Mouse (Mus musculus): ENCODE results near the gene Neb. TPM values are rescaled to one million over a fixed set of nuclear protein-coding genes. Genes with fewer than 3 reads are reported as not detected.
"Not testable (repeated sequence)": the region's sequence is repeated elsewhere in the genome, so short reads cannot be mapped to it uniquely, and the experiment has no call there.

Neb gene
- polyA plus RNA-seq, 1 experiment from 2014 or later: 4.9 TPM

DNA sequence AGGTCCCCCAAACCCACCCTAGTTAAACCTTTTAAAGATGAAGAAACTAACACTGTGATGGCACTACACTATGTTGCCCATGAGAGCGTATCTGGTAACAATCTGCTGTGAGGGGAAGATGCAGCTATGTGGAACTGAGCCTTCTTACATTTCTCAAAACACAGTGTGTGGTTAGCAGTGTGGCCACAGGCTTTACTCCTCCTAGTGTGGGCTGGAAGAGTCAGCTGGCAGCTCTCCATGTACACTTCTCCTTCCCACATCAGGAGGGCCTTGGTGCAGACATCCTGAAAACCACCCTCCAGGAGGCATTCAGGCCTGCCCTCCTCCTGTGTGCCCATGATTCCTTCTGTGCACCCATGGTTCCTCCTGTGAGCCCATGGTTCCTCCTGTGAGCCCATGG is 198.6 kb downstream of the Neb start:
- 63% methylated on average over 1 of the region's 1 CpGs for WGBS
- peak; percentile 63; the same call in 1 of the 2 replicates for ATAC-seq (ENCODE audit: low FRiP score, low TSS enrichment)
- no peak overlapping the region for H3K9ac ChIP-seq (replicated peaks; ENCODE audit: low read length)

DNA sequence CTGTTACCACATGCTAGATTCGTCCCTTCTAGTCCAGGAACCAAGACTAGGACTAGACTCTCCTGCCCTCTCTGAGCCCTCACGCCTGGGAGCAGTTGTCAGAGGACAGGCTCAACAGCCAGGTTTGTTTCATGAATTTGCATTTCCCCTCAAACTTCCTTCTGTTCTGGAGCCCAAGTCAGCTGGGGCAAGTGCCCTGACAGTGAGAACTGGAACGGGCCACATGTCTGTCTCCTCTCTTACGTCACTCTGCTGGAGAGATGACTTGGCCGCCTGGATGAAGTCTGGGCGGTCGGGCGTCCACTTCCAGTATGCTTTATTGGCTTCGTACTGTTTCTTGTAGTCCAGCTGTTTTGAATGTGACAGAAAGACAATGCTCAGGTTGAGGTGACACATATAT is 200.5 kb downstream of the Neb start:
- ATAC-seq (ENCODE audit: low FRiP score, low TSS enrichment): no peak
- no peak overlapping the region for H3K27ac ChIP-seq (ENCODE audit: low read length)
- 78% methylated on average over 9 of the region's 9 CpGs for WGBS
- no peak overlapping the region for H3K9ac ChIP-seq (replicated peaks; ENCODE audit: low read length)
- H3K27me3 ChIP-seq (ENCODE audit: insufficient read depth, low read length): no peaks in the 10 kb centered on the region
- no peak overlapping the region for H3K4me3 ChIP-seq (ENCODE audit: low read length)
- no peaks in the 10 kb centered on the region for H3K4me1 ChIP-seq (ENCODE audit: insufficient read depth, low read length)
- no peaks in the 10 kb centered on the region for H3K9me3 ChIP-seq (ENCODE audit: low read length)
- no peaks in the 10 kb centered on the region for H3K36me3 ChIP-seq (ENCODE audit: insufficient read depth, low read length)
- no peak overlapping the region for H3K4me2 ChIP-seq (replicated peaks; ENCODE audit: low read depth, low read length)

More for the DNA sequence above, 198.6 kb downstream of the Neb start:
- H3K4me1 ChIP-seq (ENCODE audit: insufficient read depth, low read length): no peaks in the 10 kb centered on the region
- H3K27me3 ChIP-seq (ENCODE audit: insufficient read depth, low read length): no peaks in the 10 kb centered on the region
- no peak overlapping the region for H3K4me2 ChIP-seq (replicated peaks; ENCODE audit: low read depth, low read length)
- no peaks in the 10 kb centered on the region for H3K36me3 ChIP-seq (ENCODE audit: insufficient read depth, low read length)
- H3K9me3 ChIP-seq (ENCODE audit: low read length): no peaks in the 10 kb centered on the region
- H3K27ac ChIP-seq (ENCODE audit: low read length): no peak overlapping the region
- no peak overlapping the region for H3K4me3 ChIP-seq (ENCODE audit: low read length)

DNA sequence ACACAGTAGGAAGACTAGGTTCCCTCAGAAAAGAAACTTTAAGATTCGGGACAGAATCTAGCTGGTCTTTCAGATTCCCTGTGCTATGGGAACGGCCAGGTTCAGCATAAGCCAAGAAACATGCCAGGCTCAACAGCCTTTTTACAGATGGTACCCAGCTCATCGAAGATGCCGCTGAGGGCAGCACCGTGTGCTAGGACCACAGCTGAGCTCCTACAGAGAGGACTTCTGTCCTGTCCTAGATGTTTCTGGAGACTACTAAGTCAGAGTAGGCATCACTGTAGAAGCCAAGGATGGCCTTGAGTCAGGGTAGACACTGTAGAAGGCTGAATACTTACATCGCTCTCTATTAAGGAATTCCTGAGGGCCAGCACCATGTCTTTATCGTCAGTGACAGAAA is 201.1 kb downstream of the Neb start:
- Histone ChIP-seq H3K4me2 (replicated peaks; ENCODE audit: low read depth, low read length) (no peak overlapping the region), H3K4me3 (ENCODE audit: low read length) (no peak overlapping the region), H3K27me3 (ENCODE audit: insufficient read depth, low read length) (no peaks in the 10 kb centered on the region), H3K9ac (replicated peaks; ENCODE audit: low read length) (no peak overlapping the region), H3K4me1 (ENCODE audit: insufficient read depth, low read length) (no peaks in the 10 kb centered on the region), H3K27ac (ENCODE audit: low read length) (no peak overlapping the region), H3K36me3 (ENCODE audit: insufficient read depth, low read length) (no peaks in the 10 kb centered on the region), H3K9me3 (ENCODE audit: low read length) (no peaks in the 10 kb centered on the region)
- WGBS: 92% methylated on average over 7 of the region's 7 CpGs
- no peak for ATAC-seq (ENCODE audit: low FRiP score, low TSS enrichment)

DNA sequence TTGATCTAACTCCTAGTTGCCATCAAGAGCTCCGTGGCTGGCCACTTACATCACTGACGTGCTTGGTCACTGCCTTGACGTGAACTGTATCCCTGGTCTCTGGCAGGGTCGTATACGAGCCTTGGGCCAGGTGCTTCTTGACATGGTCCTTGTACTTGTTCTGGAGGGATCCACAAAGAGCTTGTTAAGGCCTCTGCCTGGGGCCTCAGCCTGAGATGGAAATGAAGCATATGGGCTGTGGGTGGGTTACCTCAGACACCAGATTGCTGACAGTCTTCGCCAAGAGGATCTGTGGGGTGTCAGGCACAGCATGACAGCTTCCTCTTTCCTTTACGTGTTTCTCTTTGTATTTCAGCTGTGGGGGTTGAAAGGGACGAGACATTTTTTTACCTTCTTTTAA is 201.7 kb downstream of the Neb start:
- Histone ChIP-seq H3K9me3 (ENCODE audit: low read length) (no peaks in the 10 kb centered on the region), H3K4me2 (replicated peaks; ENCODE audit: low read depth, low read length) (no peak overlapping the region), H3K4me1 (ENCODE audit: insufficient read depth, low read length) (no peaks in the 10 kb centered on the region), H3K4me3 (ENCODE audit: low read length) (no peak overlapping the region), H3K27me3 (ENCODE audit: insufficient read depth, low read length) (no peaks in the 10 kb centered on the region), H3K27ac (ENCODE audit: low read length) (no peak overlapping the region), H3K9ac (replicated peaks; ENCODE audit: low read length) (no peak overlapping the region), H3K36me3 (ENCODE audit: insufficient read depth, low read length) (no peaks in the 10 kb centered on the region)
- 57% methylated on average over 8 of the region's 8 CpGs for WGBS
- ATAC-seq (ENCODE audit: low FRiP score, low TSS enrichment): no peak

DNA sequence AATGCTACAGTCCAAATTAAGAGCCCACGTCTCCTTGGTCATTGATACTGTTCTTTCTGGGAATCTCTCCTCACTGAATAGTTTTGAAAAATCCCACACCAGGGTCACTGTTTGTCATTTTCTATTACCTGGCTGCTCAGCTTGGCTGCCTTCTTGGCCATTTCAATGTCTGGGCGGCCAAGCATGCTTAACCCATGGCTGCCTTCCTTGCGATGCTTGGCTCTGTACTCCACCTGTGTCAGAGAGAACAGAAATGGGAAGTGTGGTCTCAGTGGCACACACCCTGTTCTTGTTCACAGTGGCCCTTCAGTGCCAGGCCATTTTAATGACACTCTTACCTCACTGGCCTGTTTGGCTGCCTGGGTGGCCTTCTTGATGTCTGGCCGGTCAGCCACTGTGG is 203.3 kb downstream of the Neb start:
- Histone ChIP-seq H3K9ac (replicated peaks; ENCODE audit: low read length) (no peak overlapping the region), H3K36me3 (ENCODE audit: insufficient read depth, low read length) (no peaks in the 10 kb centered on the region), H3K27ac (ENCODE audit: low read length) (no peak overlapping the region), H3K4me2 (replicated peaks; ENCODE audit: low read depth, low read length) (no peak overlapping the region), H3K9me3 (ENCODE audit: low read length) (no peaks in the 10 kb centered on the region), H3K4me1 (ENCODE audit: insufficient read depth, low read length) (no peaks in the 10 kb centered on the region), H3K4me3 (ENCODE audit: low read length) (no peak overlapping the region), H3K27me3 (ENCODE audit: insufficient read depth, low read length) (no peaks in the 10 kb centered on the region)
- WGBS: 70% methylated on average over 4 of the region's 4 CpGs
- ATAC-seq (ENCODE audit: low FRiP score, low TSS enrichment): no peak

DNA sequence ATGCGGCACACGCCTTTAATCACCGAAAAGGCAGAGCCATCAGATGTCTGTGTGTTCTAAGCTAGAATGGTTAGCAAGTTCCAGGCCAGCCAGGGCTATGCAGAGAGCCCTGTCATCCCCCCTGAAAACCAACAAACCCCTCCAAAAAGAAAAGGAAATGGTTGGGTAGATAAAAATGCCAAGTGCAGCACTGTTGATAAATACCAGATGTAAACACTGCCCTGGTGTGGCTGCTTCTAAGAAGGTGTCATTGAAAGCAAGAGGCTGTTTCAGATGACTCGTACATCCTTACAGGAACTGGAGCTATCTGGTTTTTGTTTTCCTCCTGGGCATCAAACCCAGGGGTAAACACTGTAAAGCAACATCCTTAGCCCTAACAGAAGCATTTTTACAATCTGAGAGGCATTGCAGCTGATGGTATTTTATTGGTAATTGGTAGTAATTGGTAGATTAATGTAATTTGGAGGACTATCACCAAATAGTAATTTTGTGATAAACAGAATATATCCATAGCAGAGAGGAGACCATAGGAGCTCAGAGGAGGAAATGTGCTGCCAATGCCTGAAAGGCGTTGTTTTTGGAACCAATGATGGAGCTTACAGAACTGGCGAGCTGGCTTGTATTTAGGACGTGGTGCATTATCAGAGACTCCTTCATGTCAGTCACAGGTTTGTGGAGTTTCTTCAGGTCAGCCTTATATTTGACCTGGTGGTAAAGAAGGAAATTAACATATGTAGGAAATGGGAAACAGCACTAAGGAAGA is 208.8 kb downstream of the Neb start:
- no peak for ATAC-seq (ENCODE audit: low FRiP score, low TSS enrichment)
- WGBS: 82% methylated on average over 7 of the region's 7 CpGs
- no peaks in the 10 kb centered on the region for H3K27me3 ChIP-seq (ENCODE audit: insufficient read depth, low read length)
- no peak overlapping the region for H3K27ac ChIP-seq (ENCODE audit: low read length)
- H3K36me3 ChIP-seq (ENCODE audit: insufficient read depth, low read length): no peaks in the 10 kb centered on the region
- no peaks in the 10 kb centered on the region for H3K4me1 ChIP-seq (ENCODE audit: insufficient read depth, low read length)
- H3K4me2 ChIP-seq (replicated peaks; ENCODE audit: low read depth, low read length): no peak overlapping the region
- H3K9ac ChIP-seq (replicated peaks; ENCODE audit: low read length): no peak overlapping the region
- no peaks in the 10 kb centered on the region for H3K9me3 ChIP-seq (ENCODE audit: low read length)
- no peak overlapping the region for H3K4me3 ChIP-seq (ENCODE audit: low read length)

DNA sequence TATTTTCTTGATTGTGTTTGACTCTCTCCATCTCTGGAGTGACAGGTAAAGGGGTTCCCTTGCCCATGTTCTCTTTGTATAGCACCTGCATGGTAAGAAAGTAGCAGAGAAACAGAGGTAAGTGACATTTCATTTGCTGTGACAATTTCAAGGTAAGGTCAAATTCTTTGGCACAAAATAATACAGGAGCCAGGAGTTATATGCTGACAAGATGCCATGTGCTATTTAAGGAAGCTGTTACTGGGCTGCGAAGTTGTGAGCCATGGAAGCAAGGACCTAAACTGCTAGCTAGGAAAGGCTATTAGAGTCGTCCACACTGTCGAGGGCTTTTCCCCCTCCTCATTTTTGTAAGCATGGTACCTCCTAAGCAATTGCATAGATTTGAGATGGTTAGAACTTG is 225.2 kb downstream of the Neb start:
- H3K9ac ChIP-seq (replicated peaks; ENCODE audit: low read length): no peak overlapping the region
- no peaks in the 10 kb centered on the region for H3K36me3 ChIP-seq (ENCODE audit: insufficient read depth, low read length)
- H3K4me2 ChIP-seq (replicated peaks; ENCODE audit: low read depth, low read length): no peak overlapping the region
- H3K4me3 ChIP-seq (ENCODE audit: low read length): no peak overlapping the region
- no peaks in the 10 kb centered on the region for H3K9me3 ChIP-seq (ENCODE audit: low read length)
- H3K27me3 ChIP-seq (ENCODE audit: insufficient read depth, low read length): no peaks in the 10 kb centered on the region
- no peak overlapping the region for H3K27ac ChIP-seq (ENCODE audit: low read length)
- H3K4me1 ChIP-seq (ENCODE audit: insufficient read depth, low read length): no peaks in the 10 kb centered on the region
- 83% methylated on average over 3 of the region's 3 CpGs for WGBS
- ATAC-seq (ENCODE audit: low FRiP score, low TSS enrichment): no peak

DNA sequence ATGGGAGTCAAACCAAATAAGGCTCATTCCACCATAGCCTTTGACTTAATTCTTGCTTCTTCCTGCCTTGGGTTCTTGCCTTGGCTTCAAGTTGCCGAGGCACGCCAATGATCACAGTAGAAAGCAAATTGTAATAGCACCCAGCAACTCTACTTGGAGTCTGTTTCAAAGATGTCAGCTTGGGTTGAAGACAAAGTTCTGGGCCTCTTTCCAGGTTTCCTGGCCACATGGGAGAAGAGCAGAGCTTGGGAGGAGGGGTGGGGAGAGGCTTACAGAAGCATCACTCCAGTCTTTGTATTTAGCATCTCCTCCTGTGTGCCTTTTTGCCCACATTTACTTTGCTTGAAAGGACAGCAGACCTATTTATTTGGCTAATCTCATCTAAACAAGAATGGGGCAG is 244.9 kb downstream of the Neb start:
- no peak overlapping the region for H3K4me2 ChIP-seq (replicated peaks; ENCODE audit: low read depth, low read length)
- H3K27ac ChIP-seq (ENCODE audit: low read length): no peak overlapping the region
- H3K9ac ChIP-seq (replicated peaks; ENCODE audit: low read length): no peak overlapping the region
- 92% methylated on average over 2 of the region's 2 CpGs for WGBS
- ATAC-seq (ENCODE audit: low FRiP score, low TSS enrichment): no peak
- no peaks in the 10 kb centered on the region for H3K27me3 ChIP-seq (ENCODE audit: insufficient read depth, low read length)
- no peaks in the 10 kb centered on the region for H3K9me3 ChIP-seq (ENCODE audit: low read length)
- peaks cover 13% of the 10 kb centered on the region; the same call in 1 of the 2 replicates for H3K36me3 ChIP-seq (ENCODE audit: insufficient read depth, low read length)
- H3K4me1 ChIP-seq (ENCODE audit: insufficient read depth, low read length): no peaks in the 10 kb centered on the region
- no peak overlapping the region for H3K4me3 ChIP-seq (ENCODE audit: low read length)

DNA sequence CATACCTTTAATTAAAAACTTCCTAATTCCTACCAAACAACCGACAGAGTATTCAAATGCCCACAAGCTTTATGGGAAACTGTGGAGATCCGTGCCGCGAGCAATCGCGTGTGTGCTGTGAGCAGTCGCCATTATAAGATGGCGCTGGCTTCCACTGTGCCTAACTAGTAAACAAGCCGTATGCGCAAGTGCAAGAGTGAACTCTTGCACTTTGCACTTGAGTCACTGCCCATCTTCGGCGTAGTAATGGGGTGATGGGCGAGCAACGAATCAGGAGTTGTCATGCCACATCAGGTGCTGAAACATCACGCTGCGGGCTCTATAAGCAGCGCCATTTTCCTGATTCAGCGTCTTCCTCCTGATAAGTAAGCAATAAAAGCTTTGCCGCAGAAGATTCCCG is 246.9 kb downstream of the Neb start:
- not testable (repeated sequence) for H3K4me3 ChIP-seq (ENCODE audit: low read length); H3K4me1 ChIP-seq (ENCODE audit: insufficient read depth, low read length); H3K27me3 ChIP-seq (ENCODE audit: insufficient read depth, low read length); H3K27ac ChIP-seq (ENCODE audit: low read length); H3K4me2 ChIP-seq (replicated peaks; ENCODE audit: low read depth, low read length); ATAC-seq (ENCODE audit: low FRiP score, low TSS enrichment); H3K9me3 ChIP-seq (ENCODE audit: low read length); H3K9ac ChIP-seq (replicated peaks; ENCODE audit: low read length)
- H3K36me3 ChIP-seq (ENCODE audit: insufficient read depth, low read length): peaks cover 18% of the 10 kb centered on the region
- 97% methylated on average over 20 of the region's 20 CpGs for WGBS

DNA sequence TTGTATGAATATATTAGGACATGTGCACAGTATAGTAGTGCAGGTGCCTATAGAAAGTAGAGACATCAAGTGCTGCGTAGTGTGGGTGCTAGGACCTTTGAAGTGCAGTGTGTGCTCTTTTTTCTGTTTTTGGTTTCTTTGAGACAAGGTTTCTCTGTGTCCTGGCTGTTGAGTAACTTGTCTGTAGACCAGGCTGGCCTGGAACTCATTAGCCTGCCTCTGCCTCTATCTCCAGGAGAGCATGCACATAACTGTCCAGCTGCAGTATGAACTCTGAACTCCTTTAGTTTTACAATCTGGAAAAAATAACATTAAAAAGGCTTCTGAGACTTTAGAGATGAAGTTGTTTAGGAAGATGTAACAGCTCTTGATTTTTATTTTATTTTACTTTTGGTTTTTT is 264.2 kb downstream of the Neb start:
- Histone ChIP-seq H3K27me3 (ENCODE audit: insufficient read depth, low read length) (no peaks in the 10 kb centered on the region), H3K36me3 (ENCODE audit: insufficient read depth, low read length) (peaks cover 68% of the 10 kb centered on the region), H3K4me2 (replicated peaks; ENCODE audit: low read depth, low read length) (no peak overlapping the region), H3K9me3 (ENCODE audit: low read length) (no peaks in the 10 kb centered on the region), H3K27ac (ENCODE audit: low read length) (no peak overlapping the region), H3K4me1 (ENCODE audit: insufficient read depth, low read length) (no peaks in the 10 kb centered on the region), H3K9ac (replicated peaks; ENCODE audit: low read length) (no peak overlapping the region), H3K4me3 (ENCODE audit: low read length) (no peak overlapping the region)
- ATAC-seq (ENCODE audit: low FRiP score, low TSS enrichment): no peak
- WGBS: 89% methylated on average over 1 of the region's 1 CpGs

Data from kidney, embryonic 16.5 days (tissue).